Mouse (Mus musculus) neural tube, embryonic 14.5 days (tissue): ENCODE measurements around the gene Npm3. TPM values are rescaled to one million over a fixed set of nuclear protein-coding genes. Genes with fewer than 3 reads are reported as not detected.

Experiments
- ATAC-seq: fragments of 200-750 bp; cut with Nextera tagmentation; 2 replicates; pipeline ENCODE4 v1.8.0; 2017; ENCODE audit warnings: low read depth, mild to moderate bottlenecking, moderate TSS enrichment, moderate library complexity
- H3K27ac ChIP-seq: fragments of 300-500 bp; sonication (generic); 2 replicates; pipeline ENCODE4 v1.5.1; 2014; ENCODE audit warnings: low read depth, mild to moderate bottlenecking, control low read depth, low read length, moderate library complexity, mixed read lengths
- H3K27me3 ChIP-seq: fragments of 300-500 bp; sonication (generic); 2 replicates; pipeline ENCODE4 v1.6.1; 2014; ENCODE audit warnings: low read length; ENCODE audit not compliant: control insufficient read depth, insufficient read depth
- H3K36me3 ChIP-seq: fragments of 300-500 bp; sonication (generic); 2 replicates; pipeline ENCODE4 v1.6.1; 2014; ENCODE audit warnings: low read length, mixed read lengths; ENCODE audit not compliant: control insufficient read depth, insufficient read depth
- H3K4me1 ChIP-seq: fragments of 300-500 bp; sonication (generic); 2 replicates; pipeline ENCODE4 v1.6.1; 2014; ENCODE audit warnings: low read length; ENCODE audit not compliant: control insufficient read depth, insufficient read depth
- H3K4me2 ChIP-seq: fragments of 300-500 bp; sonication (generic); 2 replicates; pipeline ENCODE4 v1.6.1; 2014; ENCODE audit warnings: mild to moderate bottlenecking, low read depth, low read length, control low read depth
- H3K4me3 ChIP-seq: fragments of 300-500 bp; sonication (generic); 2 replicates; pipeline ENCODE4 v1.5.1; 2014; ENCODE audit warnings: low read depth, low read length, control low read depth, mixed read lengths
- H3K9ac ChIP-seq: fragments of 300-500 bp; sonication (generic); replicated peaks from 2 replicates; pipeline ENCODE4 v1.6.1; 2014; ENCODE audit warnings: low read depth, mild to moderate bottlenecking, control low read depth, low read length, mixed read lengths
- H3K9me3 ChIP-seq: fragments of 300-500 bp; sonication (generic); 2 replicates; pipeline ENCODE4 v1.6.1; 2016; ENCODE audit warnings: low read length; ENCODE audit not compliant: control insufficient read depth
- WGBS: fragments of 180-500 bp; shearing (Covaris S2); extraction: QIAGEN DNeasy Blood & Tissue Kit; methylation state at CpG from one replicate; pipeline ENCODE4 v1.1.7; 2014; 5-methylcytosine and 5-hydroxymethylcytosine counted together
- polyA plus RNA-seq: library from polyadenylated mRNA; unstranded; fragments of >200 nt; fragmentation: Nextera tagmentation; extraction: Ambion mirVana; gene quantifications from 2 replicates; pipeline ENCODE4 v1.2.1, GENCODE M21; 2014

The Npm3 gene
- polyA plus RNA-seq, 1 experiment from 2014 or later: 5.9 TPM

DNA sequence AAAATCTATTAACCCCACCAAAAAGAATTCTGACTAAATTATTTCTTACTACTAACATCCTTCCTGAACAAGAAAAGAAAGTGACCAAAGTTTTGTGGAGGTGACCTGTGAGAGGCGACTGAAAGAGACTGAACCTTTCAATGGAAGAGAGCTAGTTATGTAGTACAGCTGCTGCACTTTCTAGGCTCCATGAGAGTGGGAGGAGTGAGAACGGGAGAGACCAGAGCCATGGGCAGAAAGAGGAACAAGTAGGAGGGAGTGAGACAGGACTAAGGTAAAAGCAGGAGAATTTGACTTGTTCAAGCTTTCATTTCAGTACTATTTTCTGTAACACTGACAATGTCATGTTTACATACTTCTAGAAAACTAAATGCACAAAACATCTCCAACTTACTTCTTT lies 26.1 kb upstream of the Npm3 start:
- peaks cover 9% of the 10 kb centered on the region for H3K4me1 ChIP-seq
- H3K27me3 ChIP-seq: no peaks in the 10 kb centered on the region
- H3K9me3 ChIP-seq: no peaks in the 10 kb centered on the region
- peaks cover 72% of the 10 kb centered on the region for H3K36me3 ChIP-seq
- H3K27ac ChIP-seq: no peak overlapping the region
- ATAC-seq: no peak
- no peak overlapping the region for H3K9ac ChIP-seq
- H3K4me2 ChIP-seq: no peak overlapping the region
- WGBS: 89% methylated on average over 2 of the region's 2 CpGs
- H3K4me3 ChIP-seq: no peak overlapping the region

DNA sequence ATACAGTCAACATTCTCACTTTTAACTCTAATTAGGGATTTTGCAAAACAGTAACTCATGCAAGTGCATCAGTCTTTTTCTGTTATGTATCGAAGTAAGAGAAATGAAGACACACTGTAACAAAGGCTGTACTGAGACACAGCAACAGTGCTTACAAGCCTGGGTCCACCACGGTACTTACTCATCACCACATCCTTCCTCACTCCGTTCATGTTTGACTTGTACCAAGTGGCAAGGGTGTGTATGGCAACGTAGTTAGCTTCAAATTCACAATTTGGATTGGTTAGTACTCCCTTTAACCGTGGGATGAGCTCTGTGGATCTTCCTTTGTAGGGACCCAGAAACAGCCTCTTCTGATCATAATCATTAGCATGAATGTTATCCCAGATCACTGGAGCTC lies 22.1 kb upstream of the Npm3 start:
- Histone ChIP-seq H3K9me3 (no peaks in the 10 kb centered on the region), H3K27me3 (no peaks in the 10 kb centered on the region), H3K4me1 (no peaks in the 10 kb centered on the region), H3K9ac (no peak overlapping the region), H3K36me3 (peaks cover 83% of the 10 kb centered on the region), H3K4me2 (no peak overlapping the region), H3K27ac (no peak overlapping the region), H3K4me3 (no peak overlapping the region)
- no peak for ATAC-seq
- 91% methylated on average over 5 of the region's 5 CpGs for WGBS

DNA sequence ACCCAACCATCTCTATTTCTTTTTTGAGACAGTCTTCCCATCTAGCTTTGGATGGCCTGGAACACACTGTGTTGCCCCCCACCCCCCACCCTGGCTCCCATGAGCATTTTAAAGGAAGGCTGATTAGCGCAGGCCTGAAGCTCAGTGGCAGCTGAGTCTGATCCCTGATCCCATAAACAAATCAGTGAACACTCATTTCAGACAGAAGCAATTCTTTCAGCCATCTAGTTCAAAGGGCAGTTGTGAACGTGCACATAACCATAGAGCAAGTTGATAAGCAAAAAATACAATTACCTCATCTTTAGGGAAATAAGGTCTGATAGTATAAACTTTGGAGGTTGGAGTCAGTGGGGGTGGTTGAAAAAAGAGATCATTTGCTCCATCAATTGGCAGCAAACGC lies 11.4 kb upstream of the Npm3 start:
- no peak overlapping the region for H3K9ac ChIP-seq
- H3K36me3 ChIP-seq: peaks cover 79% of the 10 kb centered on the region
- 94% methylated on average over 3 of the region's 3 CpGs for WGBS
- no peak overlapping the region for H3K4me3 ChIP-seq
- H3K4me1 ChIP-seq: no peaks in the 10 kb centered on the region
- H3K27ac ChIP-seq: no peak overlapping the region
- ATAC-seq: no peak
- no peak overlapping the region for H3K4me2 ChIP-seq
- H3K27me3 ChIP-seq: no peaks in the 10 kb centered on the region
- H3K9me3 ChIP-seq: no peaks in the 10 kb centered on the region

DNA sequence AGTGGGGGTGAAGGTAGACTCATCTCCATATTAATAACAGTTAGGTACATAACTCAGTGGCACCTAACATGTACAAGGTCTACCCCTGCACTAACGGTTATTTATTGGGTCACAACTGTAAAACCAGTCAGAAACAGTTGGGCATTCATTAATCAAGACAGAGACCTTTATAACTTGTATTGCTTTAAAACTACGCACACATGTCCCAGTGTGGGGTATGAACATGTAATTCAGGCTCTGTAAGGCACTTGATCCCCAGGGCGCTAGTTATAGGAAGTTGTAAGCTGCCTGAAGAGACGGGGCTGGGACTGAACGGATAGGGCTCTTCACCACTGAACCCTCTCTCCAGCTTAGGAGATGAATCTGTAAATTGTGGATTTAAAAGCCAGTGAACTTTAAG lies 9.3 kb upstream of the Npm3 start:
- Histone ChIP-seq H3K4me2 (no peak overlapping the region), H3K4me3 (no peak overlapping the region), H3K4me1 (no peaks in the 10 kb centered on the region), H3K9me3 (no peaks in the 10 kb centered on the region), H3K36me3 (peaks cover 79% of the 10 kb centered on the region), H3K9ac (no peak overlapping the region), H3K27ac (no peak overlapping the region), H3K27me3 (no peaks in the 10 kb centered on the region)
- WGBS: 88% methylated on average over 5 of the region's 5 CpGs
- no peak for ATAC-seq

DNA sequence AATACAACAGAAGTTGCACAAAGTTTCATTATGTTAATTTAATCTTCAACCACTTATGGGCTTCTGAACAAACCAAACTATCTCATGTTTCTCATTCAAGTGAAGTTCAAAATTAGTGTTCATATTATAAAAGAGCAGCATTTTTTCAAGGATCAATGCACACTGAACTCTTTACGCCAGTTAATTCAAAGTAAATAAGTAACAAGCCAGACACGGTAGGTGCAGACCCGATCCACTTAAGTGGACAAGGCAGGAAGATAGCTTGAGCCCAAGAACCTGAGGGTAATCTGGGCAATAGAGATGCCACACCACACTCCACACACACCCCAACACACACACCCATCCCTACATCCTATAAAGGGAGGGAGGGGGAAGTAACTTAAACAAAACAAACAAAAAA lies 4.2 kb upstream of the Npm3 start:
- Histone ChIP-seq H3K27ac (no peak overlapping the region), H3K9ac (no peak overlapping the region), H3K27me3 (no peaks in the 10 kb centered on the region), H3K4me1 (peaks cover 5% of the 10 kb centered on the region), H3K36me3 (peaks cover 49% of the 10 kb centered on the region), H3K4me3 (no peak overlapping the region), H3K4me2 (no peak overlapping the region), H3K9me3 (no peaks in the 10 kb centered on the region)
- ATAC-seq: no peak
- 92% methylated on average over 3 of the region's 3 CpGs for WGBS

DNA sequence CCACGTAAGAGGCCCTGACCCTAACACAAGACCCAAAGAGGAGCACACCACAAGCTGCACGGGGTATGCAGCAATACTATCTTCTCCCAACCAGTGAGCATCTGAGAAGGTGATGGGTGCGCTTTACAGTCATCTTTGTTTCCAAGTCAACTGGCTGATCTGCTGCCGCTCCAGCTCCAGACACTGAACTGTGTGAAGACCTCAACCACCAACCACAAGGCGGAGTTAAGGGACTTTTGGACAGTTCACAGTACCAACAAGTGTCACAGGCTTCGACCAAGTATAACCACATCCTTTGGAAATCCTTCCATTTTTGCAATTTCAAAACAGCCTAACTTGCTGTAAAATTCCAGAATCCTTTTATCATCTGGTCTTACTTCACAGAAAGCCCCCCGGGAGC lies 2.5 kb upstream of the Npm3 start:
- no peaks in the 10 kb centered on the region for H3K9me3 ChIP-seq
- H3K27ac ChIP-seq: no peak overlapping the region
- H3K4me3 ChIP-seq: no peak overlapping the region
- no peak for ATAC-seq
- 91% methylated on average over 7 of the region's 7 CpGs for WGBS
- H3K4me1 ChIP-seq: peaks cover 9% of the 10 kb centered on the region
- H3K9ac ChIP-seq: no peak overlapping the region
- 0 out of 2 replicates have a peak, but pooled peaks cover 2% of the 10 kb centered on the region for H3K27me3 ChIP-seq
- H3K4me2 ChIP-seq: no peak overlapping the region
- H3K36me3 ChIP-seq: peaks cover 36% of the 10 kb centered on the region

DNA sequence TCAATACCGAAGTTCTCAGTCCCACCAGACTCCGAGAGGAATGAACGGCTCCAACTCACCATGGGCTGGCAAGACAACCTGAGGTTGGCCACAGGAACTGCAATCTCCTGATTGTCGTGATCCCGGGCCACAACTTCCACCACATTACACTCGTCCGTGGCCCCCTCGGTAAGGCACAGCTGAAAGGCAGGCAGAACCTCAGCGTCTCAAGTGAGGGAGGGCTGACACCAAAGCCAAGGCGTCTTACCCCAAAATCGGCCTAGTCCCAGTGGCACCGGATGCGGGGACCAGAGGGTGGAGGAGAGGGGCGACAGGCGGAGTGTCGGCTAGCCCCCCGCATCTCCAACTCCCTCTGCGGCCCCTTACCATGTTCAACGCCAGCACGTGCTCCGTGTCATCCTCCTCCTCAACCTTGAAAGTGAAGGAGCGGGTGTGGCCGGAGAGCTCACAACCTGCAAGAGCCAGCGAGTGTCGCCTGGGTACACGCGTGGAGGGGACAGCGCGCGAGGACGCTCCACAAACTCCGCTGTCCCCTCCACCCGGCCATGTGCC lies 624 bp downstream of the Npm3 start:
- peaks cover 11% of the 10 kb centered on the region for H3K36me3 ChIP-seq
- H3K4me3 ChIP-seq: peak overlapping the region; percentile 81
- H3K4me2 ChIP-seq: peak overlapping the region; percentile 97
- H3K27ac ChIP-seq: no peak overlapping the region
- H3K4me1 ChIP-seq: peaks cover 9% of the 10 kb centered on the region
- peak overlapping the region; percentile 72 for H3K9ac ChIP-seq
- ATAC-seq: peak; percentile 16; the same call in 1 of the 2 replicates
- no peaks in the 10 kb centered on the region for H3K9me3 ChIP-seq
- WGBS: 2% methylated on average over 32 of the region's 33 CpGs
- peaks cover 27% of the 10 kb centered on the region for H3K27me3 ChIP-seq

DNA sequence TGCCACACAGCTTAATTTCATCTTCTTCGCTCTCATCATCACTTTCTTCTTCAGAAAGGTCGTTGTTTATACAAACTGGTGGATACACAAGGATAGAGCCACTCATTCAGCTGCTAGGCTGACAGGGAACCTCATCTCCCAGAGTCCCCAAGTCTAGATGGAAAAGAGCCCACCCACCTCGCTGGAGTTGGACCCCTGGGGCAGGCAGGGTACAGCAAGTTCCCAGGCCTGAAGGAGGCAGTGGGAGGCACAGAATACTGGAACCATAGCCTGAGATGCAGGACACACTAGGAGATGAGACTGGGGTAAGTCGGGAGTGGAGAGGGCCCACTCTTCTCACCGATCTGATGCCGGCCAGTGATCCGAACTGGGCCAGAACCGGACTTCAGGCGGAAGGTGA lies 1.2 kb downstream of the Npm3 start:
- Histone ChIP-seq H3K9ac (no peak overlapping the region), H3K27me3 (peaks cover 31% of the 10 kb centered on the region), H3K4me1 (peaks cover 9% of the 10 kb centered on the region), H3K27ac (no peak overlapping the region), H3K4me3 (peak overlapping the region; percentile 81; the same call in 1 of the 2 replicates), H3K4me2 (peak overlapping the region; percentile 97), H3K36me3 (peaks cover 6% of the 10 kb centered on the region), H3K9me3 (no peaks in the 10 kb centered on the region)
- no peak for ATAC-seq
- WGBS: 50% methylated on average over 9 of the region's 9 CpGs

DNA sequence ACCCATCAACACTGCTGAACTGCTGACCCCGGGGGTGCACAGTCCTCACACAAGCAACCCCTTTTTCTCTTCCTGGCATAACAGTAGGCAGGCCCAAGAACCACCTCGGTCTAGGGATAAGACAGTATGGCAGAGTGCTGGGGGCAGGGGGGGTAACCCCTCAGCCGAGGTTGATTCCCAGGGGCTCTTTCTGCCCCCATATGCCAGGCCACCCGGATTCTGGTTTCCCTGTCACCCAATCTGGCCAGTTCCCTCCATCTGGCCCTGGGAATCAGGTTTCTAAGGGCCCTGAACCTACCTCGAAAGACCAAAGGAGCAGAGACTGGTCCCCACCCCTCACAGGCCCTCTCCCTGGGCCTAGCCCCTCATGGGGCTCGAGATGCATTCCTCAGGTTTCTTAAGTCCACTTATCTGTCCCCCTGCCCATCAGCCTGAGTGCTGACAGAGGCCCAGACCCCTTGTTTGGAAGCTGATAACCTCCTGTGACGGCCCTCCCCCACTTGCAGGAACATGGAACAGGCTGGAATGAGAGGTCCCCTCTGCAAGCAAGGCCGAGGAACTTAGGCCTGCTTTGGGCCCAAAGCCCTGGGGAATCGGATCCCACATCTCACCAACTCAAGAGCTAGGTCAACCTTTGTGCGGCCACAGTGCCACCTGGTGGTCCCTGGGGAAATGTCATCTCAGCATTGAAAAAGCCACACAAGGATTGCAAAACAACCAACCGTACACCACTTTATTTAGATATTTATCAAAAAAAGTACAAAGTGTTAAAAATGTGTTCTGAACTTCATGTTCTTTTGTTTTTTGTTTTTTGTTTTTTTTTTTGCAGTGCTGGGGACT lies 2.1 kb downstream of the Npm3 start:
- Histone ChIP-seq H3K27ac (no peak overlapping the region), H3K4me1 (peaks cover 16% of the 10 kb centered on the region), H3K36me3 (peaks cover 6% of the 10 kb centered on the region), H3K27me3 (peaks cover 37% of the 10 kb centered on the region), H3K4me2 (no peak overlapping the region), H3K9ac (no peak overlapping the region), H3K4me3 (no peak overlapping the region), H3K9me3 (no peaks in the 10 kb centered on the region)
- 32% methylated on average over 11 of the region's 11 CpGs for WGBS
- no peak for ATAC-seq
